Mouse (Mus musculus): ENCODE data around the gene Syt9.
A peak's percentile ranks its signal among the peaks of the same experiment; 100 is the strongest.

The Syt9 gene

GRCm38 (mm10) chr7:107540034-107540433 lies 169.5 kb downstream of the Syt9 start:
- DNase-seq (ENCODE audit: low spot score in 2 of 2), result no peak

- DNase-seq (ENCODE audit: low spot score in 2 of 2), result no peak
These were observed 174.5 kb downstream of the Syt9 start for GRCm38 (mm10) chr7:107545011-107545410.

GRCm38 (mm10) chr7:107547872-107548271 lies 177.3 kb downstream of the Syt9 start:
- no peak for DNase-seq (ENCODE audit: low spot score in 2 of 2)

GRCm38 (mm10) chr7:107553461-107553860 lies 182.9 kb downstream of the Syt9 start:
- DNase-seq (ENCODE audit: low spot score in 2 of 2), result no peak

- no peak for DNase-seq (ENCODE audit: low spot score in 2 of 2)
These were observed 185.4 kb downstream of the Syt9 start for GRCm38 (mm10) chr7:107555906-107556305.

GRCm38 (mm10) chr7:107560675-107561074 lies 190.1 kb downstream of the Syt9 start:
- DNase-seq (ENCODE audit: low spot score in 2 of 2), result no peak

- no peak for DNase-seq (ENCODE audit: low spot score in 2 of 2)
These were observed 191.1 kb downstream of the Syt9 start for GRCm38 (mm10) chr7:107561584-107561983.

- DNase-seq (ENCODE audit: low spot score in 2 of 2), result no peak
These were observed 193.2 kb downstream of the Syt9 start for GRCm38 (mm10) chr7:107563727-107564126.

- DNase-seq (ENCODE audit: low spot score in 2 of 2), result peak in 1 of 2 experiments; percentile 28
These were observed 196.7 kb downstream of the Syt9 start, which contains the start of gene Olfml1 for GRCm38 (mm10) chr7:107567261-107567671. Olfml1 (plus strand) TSS chr7:107567446.

GRCm38 (mm10) chr7:107567674-107568073 lies 197.1 kb downstream of the Syt9 start:
- DNase-seq (ENCODE audit: low spot score in 2 of 2), result no peak

- peak in 1 of 2 experiments; percentile 50 for DNase-seq (ENCODE audit: low spot score in 2 of 2)
These were observed 198.4 kb downstream of the Syt9 start for GRCm38 (mm10) chr7:107568971-107569370.

GRCm38 (mm10) chr7:107573856-107574255 lies 203.3 kb downstream of the Syt9 start:
- DNase-seq (ENCODE audit: low spot score in 2 of 2), result no peak

- DNase-seq (ENCODE audit: low spot score in 2 of 2), result no peak
These were observed 203.7 kb downstream of the Syt9 start for GRCm38 (mm10) chr7:107574276-107574675.

GRCm38 (mm10) chr7:107592641-107593040 lies 222.1 kb downstream of the Syt9 start:
- no peak for DNase-seq (ENCODE audit: low spot score in 2 of 2)

GRCm38 (mm10) chr7:107593904-107594303 lies 223.4 kb downstream of the Syt9 start:
- DNase-seq (ENCODE audit: low spot score in 2 of 2), result peak; percentile 46 to 68

GRCm38 (mm10) chr7:107594325-107594856 lies 223.9 kb downstream of the Syt9 start:
- peak; percentile 51 to 78 for DNase-seq (ENCODE audit: low spot score in 2 of 2)

- DNase-seq (ENCODE audit: low spot score in 2 of 2), result peak; percentile 93 to 95
These were observed 224.4 kb downstream of the Syt9 start, which contains the start of gene Ppfibp2 for GRCm38 (mm10) chr7:107594857-107595402. Ppfibp2 (plus strand) TSS chr7:107595207.

- no peak for DNase-seq (ENCODE audit: low spot score in 2 of 2)
These were observed 224.9 kb downstream of the Syt9 start for GRCm38 (mm10) chr7:107595426-107595825.

- no peak for DNase-seq (ENCODE audit: low spot score in 2 of 2)
These were observed 226.2 kb downstream of the Syt9 start for GRCm38 (mm10) chr7:107596753-107597152.

GRCm38 (mm10) chr7:107597956-107598355 lies 227.4 kb downstream of the Syt9 start:
- DNase-seq (ENCODE audit: low spot score in 2 of 2), result no peak
